Mouse (Mus musculus) cerebellum, adult 9-10 months (tissue): Measurements from ENCODE around the gene Prmt2.

Experiments
- DNase-seq: peaks from one replicate; pipeline ENCODE4 v3.0.0; 2022

The Prmt2 gene

DNA sequence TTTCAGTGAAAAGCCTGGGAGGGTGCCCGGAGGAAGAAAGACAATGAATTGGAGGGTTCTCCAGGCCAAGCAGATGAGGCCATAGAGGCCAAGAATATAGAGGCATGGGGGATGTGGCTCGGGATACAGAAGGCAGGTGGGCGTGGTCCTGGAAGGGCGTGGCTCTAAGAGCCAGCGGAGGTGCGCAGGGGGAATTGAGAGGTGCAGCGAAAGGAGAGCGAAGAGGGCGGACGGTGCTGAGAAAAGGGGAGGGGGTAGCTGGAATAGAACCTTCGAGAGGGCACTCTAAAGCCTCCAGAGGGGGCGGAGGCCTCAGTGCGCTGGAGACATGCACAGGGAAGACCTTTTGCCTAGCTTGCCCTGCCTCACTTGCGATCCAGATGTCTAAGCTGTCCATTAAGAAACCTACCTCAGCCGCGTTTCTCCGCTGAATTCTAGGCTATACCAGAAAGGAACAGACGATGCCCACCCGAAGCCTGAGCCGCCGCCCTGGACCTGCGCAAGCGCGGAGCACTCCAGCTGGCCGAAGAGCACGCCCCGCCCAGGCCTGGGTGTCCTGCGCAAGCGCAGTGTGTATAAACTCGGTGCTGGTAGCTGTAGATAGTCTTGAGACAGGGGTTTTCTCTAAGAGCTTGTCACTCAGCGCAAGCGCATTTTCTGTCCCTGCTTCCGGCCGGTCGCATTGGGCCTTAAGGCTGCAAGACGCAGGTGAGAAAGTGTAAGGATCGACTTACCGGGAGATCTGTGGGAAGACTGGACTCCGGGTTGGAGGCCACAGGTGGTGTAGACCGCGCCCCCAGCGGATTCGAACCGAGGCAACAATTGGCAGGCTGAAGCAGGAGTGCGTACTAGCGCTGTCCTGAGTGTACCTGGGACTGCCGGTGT is at the start of gene Prmt2:
Gene Prmt2 (minus strand): TSS at position 525 of the 885 bp plus-strand sequence.
- DNase-seq = peak; percentile 85

DNA sequence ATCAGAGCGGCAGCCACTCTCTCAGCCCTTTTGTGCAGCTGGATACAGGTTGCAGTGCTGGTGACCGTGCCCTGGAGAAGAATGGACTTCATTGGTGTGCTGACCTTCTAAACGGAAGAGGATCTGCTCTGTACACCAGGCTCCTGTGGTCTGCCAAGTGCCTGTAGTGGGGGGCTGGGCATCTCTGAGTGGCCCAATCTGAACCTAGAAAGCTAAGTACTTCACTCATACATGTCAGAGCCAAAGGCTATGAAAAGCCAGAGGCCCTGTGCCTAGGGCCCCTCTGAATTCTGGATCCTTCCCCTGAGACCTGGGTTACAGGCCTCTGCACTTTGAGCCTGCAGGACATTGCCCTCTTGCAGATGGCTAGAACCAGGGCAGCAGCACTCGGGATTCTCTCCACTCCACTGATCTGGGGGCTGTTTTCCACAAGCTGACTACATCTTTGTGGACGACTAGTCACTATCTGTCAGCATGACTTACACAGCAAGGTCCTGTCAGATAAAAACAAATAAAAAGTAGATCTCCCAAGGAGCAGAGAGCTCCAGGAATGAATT is 41.0 kb upstream of the Prmt2 start:
- DNase-seq = no peak

DNA sequence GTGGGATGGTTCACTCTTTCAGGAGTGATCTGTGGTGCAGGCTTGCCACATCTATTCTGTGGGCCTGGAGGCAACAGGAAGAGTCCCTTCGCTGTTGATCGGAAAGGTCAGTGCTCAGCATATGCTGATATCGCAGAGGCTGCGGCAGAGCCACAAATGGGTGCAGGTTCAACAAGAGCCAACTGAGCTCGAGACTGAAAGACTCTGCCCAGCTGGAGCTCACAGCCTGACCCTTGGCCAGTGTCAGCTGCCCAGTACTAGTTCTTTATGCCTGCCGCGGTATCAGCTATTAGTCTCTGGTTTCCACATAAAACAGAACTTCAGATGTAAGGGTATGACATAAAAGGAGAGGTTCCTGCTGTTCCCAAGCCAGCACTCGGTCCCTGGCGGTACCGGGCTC is 37.6 kb upstream of the Prmt2 start:
- DNase-seq = no peak

DNA sequence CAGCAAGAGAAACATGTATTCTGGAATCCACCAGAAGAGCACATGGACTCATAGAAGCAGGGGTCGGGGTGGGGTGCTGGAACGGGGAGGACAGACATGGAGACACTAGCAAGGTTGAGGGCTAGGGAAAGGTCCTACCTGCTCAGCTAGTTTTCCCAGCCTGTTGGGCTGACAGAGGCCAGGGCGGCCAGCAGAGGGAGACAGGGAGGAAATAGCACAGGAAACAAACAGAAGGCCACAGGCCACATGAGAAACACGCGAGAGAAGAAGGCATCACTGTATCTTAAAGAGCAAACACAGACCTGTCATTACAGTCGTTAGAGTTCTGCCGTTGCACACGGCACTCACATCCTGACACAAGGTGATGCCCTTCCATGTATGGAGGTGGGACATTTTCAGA is 33.6 kb upstream of the Prmt2 start:
- DNase-seq = no peak

DNA sequence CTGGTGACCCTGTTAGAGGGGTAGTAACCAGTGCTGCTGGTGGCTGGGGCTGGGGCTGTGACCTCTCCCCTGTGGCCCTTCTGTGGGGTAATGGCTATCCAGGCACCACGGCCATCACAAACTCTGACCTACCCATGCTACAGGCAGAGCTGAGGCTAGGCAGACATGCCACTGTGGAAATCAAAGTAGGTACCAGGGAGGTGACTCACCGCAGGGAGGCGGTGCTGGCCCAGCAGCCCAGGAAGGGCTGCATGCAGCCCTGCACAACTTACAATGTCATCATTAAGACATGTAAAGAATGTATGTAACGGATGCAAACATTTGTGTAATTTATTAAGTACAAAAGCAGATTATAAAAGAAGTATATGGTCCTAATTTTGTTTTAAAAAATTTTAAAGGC is 24.8 kb upstream of the Prmt2 start:
- DNase-seq = no peak

- no peak for DNase-seq
Measured at GRCm38 (mm10) chr10:76261447-76261846, 23.8 kb upstream of the Prmt2 start.

GRCm38 (mm10) chr10:76260358-76261059 is 22.8 kb upstream of the Prmt2 start:
- DNase-seq = no peak

DNA sequence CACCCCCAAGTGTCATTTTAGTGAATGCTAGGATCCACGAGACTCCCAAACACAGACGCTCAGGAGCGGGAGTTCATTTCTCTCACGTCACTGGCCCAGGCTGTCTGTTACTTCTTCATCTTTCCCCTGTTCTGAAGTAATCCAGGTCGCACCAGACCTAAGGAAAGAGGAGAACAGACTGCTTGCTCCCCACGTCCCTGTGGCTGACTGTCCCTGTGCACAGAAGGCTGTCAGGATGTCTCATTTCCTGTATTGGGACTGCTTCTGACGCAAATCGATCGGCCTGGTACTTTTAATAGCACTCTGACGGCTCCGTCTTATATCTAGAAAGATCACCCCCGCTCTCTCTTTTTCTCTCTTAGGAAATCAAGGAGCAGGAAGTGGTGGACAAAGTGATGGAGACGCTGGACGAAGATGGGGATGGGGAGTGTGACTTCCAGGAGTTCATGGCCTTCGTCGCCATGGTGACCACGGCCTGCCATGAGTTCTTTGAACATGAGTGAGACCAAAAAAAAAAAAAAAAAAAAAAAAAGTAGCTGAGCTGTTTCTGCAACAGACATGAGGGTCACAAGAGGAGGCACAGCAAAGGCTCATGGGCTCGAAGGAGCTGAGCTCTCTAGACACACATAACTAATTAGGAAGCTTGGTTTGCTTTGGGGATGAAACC is 22.0 kb upstream of the Prmt2 start:
- no peak for DNase-seq

GRCm38 (mm10) chr10:76257719-76258390 is 20.2 kb upstream of the Prmt2 start:
- peak; percentile 30 for DNase-seq

DNA sequence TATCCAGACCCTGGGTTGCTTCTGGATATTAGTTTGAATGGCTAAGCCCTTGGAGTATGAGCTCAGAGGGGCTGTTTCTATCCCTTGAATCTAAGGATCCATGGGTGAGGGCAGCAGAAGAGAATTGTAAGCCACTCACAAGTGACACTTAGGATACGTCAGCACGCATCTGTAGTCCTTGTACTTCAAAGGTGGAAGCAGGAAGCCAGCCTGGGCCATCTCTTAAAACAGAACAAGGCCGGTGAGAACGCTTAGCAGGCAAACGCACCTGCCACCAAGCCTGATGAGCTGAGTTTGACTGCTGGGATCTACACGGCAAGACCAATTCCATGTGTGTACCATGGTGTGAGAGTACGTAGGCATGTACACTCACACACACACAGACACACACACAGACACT is 19.6 kb upstream of the Prmt2 start:
- DNase-seq = no peak

- no peak for DNase-seq
Measured at GRCm38 (mm10) chr10:76255617-76256016, 18.0 kb upstream of the Prmt2 start.

- peak; percentile 20 for DNase-seq
Measured at GRCm38 (mm10) chr10:76253536-76253935, 15.9 kb upstream of the Prmt2 start, which contains the start of gene S100b. Gene S100b (plus strand): TSS chr10:76253853.

GRCm38 (mm10) chr10:76253079-76253478 is 15.4 kb upstream of the Prmt2 start:
- DNase-seq = no peak

GRCm38 (mm10) chr10:76250870-76251269 is 13.2 kb upstream of the Prmt2 start:
- no peak for DNase-seq

GRCm38 (mm10) chr10:76248647-76248968 is 10.9 kb upstream of the Prmt2 start:
- DNase-seq = peak; percentile 13

DNA sequence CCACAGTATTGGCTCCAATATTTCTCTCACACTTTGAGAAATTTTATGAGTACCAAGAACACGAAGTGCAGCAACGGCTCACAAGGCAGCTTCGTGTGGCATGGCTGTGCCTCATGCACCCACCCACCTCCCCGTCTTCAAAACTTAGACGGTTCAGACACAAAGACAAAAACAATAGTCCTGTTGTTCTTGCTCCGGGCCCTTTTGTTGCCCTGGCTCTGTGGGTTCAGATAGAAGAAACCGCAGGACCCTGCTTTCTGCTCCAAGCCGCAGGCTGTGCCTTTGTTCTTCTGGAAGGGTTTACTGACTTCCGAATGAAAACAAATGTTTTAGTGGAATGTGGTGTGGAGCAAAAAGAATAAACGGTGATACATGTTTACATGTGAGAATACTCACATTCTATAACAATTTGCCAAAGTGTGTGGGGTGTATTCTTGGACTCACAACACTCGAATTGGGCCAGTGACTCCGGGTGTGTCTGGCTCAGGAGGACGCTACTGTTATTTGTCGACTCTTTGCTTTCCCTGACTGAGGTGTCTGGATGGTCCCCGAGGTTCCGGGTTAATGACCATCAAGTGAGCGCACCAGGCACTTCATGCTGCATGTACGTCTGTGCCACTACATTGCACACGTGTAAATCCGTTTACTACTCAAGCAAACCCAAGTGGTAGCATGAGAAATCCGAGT is 10.4 kb upstream of the Prmt2 start:
- no peak for DNase-seq

DNA sequence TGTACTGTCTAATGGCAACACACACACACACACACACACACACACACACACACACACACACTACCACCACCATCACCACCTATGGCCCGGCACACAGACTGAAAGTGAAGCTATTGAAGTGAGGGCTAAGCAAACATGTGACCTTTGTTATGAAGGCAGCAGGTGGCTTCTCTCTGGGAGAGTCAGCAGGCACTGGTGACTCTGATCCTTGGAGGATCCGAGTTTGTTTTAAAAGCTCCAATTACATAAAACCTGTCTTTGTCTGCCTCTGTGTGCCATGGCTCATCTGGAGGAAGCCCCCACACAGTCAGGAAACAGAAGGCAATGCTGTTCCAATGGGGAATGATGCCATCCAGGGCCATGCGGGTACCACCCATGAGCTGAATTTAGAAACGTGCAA is 8.9 kb upstream of the Prmt2 start:
- DNase-seq = no peak

GRCm38 (mm10) chr10:76245106-76245505 is 7.4 kb upstream of the Prmt2 start:
- DNase-seq = no peak

DNA sequence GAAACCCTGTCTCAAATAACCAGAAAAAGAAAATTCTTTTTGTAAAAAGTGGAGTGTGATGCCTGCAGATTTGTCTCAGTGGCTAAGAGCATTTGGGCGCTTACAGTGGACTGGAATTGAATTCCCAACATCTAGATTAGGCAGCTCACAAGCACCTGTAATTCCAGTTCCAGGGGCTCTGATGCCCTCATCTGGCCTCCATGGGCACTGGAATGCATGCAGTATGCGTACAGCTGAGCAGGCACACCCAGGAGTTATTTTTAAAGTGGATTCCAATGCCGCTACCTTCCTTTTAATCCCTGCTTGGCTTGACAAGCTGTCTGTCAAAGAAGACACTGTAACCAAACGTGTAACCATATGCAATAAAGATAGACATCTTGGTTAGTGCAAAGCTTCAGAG is 1.7 kb upstream of the Prmt2 start:
- DNase-seq = no peak

DNA sequence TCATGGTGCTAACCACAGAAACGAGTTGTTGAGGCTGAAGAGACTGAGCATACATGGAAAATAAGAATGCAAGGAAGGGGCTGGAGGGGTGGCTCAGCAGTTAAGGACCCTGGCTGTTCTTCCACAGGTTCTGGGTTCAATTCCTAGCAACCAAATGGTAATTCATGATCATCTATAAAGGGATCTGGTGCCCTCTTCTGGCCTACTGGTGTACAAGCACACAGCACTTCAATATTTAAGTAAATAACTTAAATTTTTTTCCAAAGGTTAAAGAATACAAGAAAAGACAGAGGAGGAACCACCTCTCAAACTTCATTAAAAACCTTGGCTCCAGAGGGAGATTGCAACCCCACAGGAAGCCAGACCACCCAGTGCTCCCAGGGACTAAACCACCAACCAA is 8.0 kb downstream of the Prmt2 start:
- no peak for DNase-seq

DNA sequence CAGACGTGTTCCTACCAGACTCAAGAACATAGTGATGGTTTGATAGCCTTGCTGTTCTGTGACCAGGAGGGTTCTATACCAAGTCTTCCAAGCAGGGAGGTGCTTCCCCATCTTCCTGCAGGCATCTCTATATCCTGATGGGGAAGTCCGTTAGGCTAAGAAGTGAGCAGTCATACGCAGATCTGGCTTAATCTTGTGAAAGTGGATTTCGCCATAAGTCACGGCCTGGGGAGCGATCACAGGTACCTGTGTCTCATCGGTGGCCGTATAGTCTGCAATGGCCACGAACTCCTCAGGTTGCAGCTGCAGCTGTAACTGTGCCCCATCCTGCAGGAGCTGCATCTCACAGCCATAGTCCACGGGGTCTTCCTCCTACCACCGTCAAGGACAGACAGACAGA is 11.7 kb downstream of the Prmt2 start:
- no peak for DNase-seq

DNA sequence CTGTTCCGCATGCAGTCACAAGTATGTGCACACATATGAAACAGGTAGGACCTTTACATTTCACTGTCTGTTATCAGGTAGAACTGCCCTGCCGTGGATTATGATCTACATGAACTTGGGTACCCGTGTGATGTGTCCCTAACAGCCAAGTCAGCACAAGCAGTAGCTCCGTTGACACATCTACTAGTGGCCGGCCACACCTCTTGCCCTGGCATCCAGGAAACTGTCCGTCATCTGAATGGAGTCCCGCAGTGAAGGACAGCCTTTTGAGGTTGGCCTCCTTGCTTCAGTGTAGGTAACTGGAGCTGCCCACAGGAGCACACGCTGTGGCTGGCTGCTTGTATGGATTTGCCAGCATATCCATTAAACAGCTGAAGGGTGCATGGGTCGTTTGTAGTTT is 19.4 kb downstream of the Prmt2 start:
- DNase-seq = no peak
